Mouse (Mus musculus) gastrocnemius, adult 2 months (tissue): ENCODE results near the gene Eif3i. TPM values are rescaled to one million over a fixed set of nuclear protein-coding genes. Genes with fewer than 3 reads are reported as not detected.

Experiments
- DNase-seq: peaks from one replicate; pipeline ENCODE4 v3.0.0; 2022
- H3K27ac ChIP-seq: fragments of 200-600 bp; 2 replicates; pipeline ENCODE4 v1.8.1; 2022; ENCODE audit warnings: mild to moderate bottlenecking
- H3K4me3 ChIP-seq: fragments of 200-600 bp; 2 replicates; pipeline ENCODE4 v1.8.1; 2022; ENCODE audit warnings: mild to moderate bottlenecking, moderate library complexity
- CTCF ChIP-seq: fragments of 200-600 bp; IDR thresholded peaks from 2 replicates; pipeline ENCODE4 v1.8.1; 2022; ENCODE audit warnings: antibody characterized with exemption, mild to moderate bottlenecking, moderate library complexity
- intact Hi-C: fragments of 180-260 bp; cut with DNase I; formaldehyde crosslinking; loops from one replicate; pipeline ENCODE4 v1.15.1; 2025
- total RNA-seq, 2 experiments: library from RNA; stranded (reverse); gene quantifications; 2 replicates each; pipeline ENCODE4 v1.2.3; 2021

Eif3i gene
- total RNA-seq, 2 experiments from 2014 or later, result 134 to 137 TPM

DNA sequence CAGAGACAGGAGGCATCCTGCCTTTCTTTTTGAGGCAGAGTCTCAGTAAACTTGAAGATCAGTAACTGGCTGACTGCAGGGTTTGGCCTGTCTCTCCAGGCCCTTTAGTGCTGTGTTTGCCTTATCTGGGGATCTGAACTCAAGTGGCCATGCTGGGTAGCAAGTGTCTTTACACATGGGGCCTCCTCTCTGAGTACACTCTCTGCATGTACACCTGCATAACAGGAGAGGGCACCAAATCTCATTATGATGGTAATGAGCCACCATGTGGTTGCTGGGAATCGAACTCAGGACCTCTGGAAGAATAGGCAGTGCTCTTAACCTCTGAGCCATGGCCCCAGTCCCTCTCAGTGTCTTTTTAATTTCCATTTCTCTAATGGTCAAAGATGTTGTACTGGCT, 18.2 kb downstream of the Eif3i start:
- Histone ChIP-seq H3K27ac (no peak overlapping the region), H3K4me3 (no peak overlapping the region)
- intact Hi-C loops, result no loop called here
- no peak for TF ChIP-seq CTCF
- no peak for DNase-seq

DNA sequence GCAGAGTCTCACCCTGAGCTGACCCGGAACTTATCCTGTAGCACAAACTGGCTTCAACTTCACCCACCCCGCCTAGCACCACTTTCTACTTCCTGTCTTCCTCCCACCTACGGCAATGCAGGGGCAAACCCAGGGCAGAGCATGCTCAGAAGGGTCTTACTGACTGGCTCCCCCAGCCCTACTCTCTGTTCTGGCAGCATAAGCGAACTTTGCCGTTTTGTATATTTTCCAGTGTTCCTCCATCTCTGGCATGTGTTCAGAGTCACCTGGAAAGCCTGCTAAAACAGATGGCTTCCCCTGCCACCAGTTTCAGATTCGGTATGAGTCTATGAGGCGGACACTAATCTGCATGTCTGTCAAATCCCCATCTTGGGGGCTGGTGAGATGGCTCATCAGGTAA, 20.1 kb downstream of the Eif3i start:
- no peak overlapping the region for H3K4me3 ChIP-seq
- H3K27ac ChIP-seq, result no peak overlapping the region
- TF ChIP-seq CTCF, result no peak
- intact Hi-C loops, result no loop called here
- DNase-seq, result no peak

DNA sequence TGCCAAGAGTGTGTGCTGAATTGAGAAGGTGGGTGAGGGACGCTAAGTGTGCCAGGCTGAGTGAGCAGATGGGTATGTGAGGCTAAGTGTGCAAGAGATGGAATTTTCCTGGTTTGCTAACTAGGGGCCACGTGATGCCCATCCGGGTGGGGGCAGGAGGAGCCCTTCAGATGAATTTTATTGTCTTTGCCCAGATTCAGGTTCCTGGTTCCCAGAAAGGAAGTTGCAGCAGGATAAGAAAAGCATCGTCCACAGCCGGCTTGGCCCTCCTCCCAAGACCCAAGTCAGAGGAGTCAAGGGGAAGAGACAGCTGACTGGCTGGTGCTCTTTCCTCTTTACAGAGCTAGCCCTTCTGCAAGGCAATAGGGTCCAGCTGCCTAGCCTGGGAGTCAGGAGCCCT, 22.0 kb downstream of the Eif3i start, which contains the start of gene Fam167b:
Gene Fam167b (minus strand): TSS at position 84 of the 400 bp plus-strand sequence.
- TF ChIP-seq CTCF, result no peak
- Histone ChIP-seq H3K27ac (no peak within 1 kb of the TSS), H3K4me3 (peak within 1 kb of the TSS; percentile 36)
- intact Hi-C loops, result no loop called here
- peak; percentile 36 for DNase-seq

DNA sequence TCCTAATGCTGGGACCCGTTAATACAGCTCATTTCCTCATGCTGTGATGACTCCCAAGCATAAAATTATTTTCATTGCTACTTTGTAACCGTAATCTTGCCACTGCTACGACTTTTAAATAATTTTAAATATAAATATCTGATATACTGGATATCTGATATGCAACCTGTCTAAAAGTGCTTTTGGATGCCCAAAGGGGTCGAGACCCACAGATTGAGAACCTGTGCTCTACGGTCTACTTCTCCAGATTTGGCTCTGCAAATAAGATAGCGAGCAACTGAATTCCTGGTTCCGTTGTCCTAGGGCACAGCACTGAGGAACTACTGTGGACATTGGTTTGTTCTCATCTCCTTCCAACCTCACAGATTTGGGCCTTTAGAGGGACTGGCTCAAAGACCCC, 22.8 kb downstream of the Eif3i start:
- intact Hi-C loops, result no loop called here
- DNase-seq, result no peak
- Histone ChIP-seq H3K27ac (no peak overlapping the region), H3K4me3 (no peak overlapping the region)
- no peak for TF ChIP-seq CTCF

DNA sequence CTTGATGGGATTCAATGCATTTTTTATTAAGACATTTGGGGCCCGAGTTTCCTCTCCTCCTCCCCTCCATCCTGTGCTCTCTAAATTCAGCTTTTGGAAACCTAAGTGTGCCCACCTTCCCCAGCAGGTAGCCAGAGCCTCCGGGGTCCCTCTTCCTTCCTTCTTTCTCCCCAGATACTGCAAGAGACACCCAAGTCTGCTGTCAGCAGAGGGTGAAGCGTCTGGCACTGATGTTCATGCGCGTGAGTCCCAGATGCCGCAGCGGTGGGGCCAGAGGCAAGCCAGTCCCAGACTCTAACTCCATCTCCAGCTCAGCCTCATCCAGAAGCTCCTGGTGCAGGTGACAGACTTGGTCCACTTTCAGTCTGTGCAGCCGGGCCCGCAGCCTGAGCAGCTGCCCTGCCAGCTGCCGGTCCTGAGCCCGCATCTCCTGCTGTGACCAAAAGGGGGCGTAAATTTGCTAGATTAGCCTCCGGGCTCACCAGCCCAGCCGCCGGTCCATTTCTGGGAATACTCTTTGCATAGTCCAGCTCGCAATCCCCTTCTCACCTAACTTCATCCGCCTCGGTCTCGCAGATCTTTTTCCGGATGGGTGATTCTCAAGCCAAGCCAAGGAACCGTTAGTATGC, 23.5 kb downstream of the Eif3i start:
- no peak overlapping the region for H3K27ac ChIP-seq
- peak overlapping the region; percentile 36 for H3K4me3 ChIP-seq
- intact Hi-C loops, result no loop called here
- DNase-seq, result peak; percentile 78
- TF ChIP-seq CTCF, result peak; percentile 75

DNA sequence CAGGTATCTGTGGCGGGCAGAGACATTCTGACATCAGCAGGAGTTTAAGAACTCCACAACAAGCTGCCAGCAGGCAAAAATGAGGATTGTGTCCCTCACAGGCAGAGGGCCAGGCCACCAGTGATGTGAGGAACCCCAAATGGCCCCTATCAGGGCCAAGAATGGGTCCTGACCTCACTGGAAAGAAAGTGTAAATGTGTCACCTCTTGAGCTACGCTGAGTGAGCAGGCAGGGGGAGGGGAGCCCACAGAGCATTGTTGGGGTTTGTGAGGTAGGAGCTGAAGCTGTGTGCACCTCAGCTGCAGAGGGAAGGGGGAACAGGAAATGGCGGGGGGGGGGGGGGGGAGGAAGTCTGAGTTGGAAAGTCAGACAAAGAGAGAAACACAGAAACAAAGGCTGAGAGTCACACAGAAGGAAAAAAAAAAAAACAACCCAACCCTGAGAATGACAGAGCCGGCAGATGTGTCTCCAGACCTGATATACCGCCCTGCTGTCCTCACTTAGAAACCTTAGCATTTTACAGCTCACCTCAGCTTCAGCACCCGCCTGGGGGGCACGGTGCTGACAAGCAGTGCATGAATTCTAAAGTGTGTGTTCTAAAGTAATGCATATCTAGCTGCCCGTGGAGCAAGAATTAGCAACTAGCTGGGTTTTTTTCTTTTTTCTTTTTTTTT, 25.1 kb downstream of the Eif3i start:
- H3K4me3 ChIP-seq, result no peak overlapping the region
- no peak for TF ChIP-seq CTCF
- no peak overlapping the region for H3K27ac ChIP-seq
- intact Hi-C loops, result no loop called here
- no peak for DNase-seq

DNA sequence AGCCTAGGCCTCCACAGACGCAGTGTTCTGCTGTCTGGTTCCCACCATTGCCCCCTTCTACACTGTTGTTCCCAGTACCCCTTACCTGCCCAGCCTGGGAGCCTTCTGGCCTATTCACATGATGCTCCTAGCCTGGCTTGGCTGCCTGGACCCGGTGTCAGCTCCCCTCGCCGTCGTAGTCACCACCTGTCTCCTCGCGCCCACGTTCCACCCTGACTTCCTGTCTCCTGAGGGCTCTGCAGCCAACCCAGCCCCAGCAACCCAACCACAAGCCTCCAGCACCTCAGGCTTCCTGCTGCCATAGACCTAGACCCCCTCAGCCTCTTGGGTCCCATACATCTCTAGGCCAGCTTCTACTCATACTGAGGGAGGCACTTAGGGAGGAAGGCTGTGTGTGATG, 27.0 kb downstream of the Eif3i start, which contains the start of gene Lck:
Gene Lck (minus strand): TSS at position 212 of the 400 bp plus-strand sequence.
- TF ChIP-seq CTCF, result no peak
- intact Hi-C loops, result no loop called here
- H3K4me3 ChIP-seq, result no peak within 1 kb of the TSS
- H3K27ac ChIP-seq, result no peak within 1 kb of the TSS
- no peak for DNase-seq

DNA sequence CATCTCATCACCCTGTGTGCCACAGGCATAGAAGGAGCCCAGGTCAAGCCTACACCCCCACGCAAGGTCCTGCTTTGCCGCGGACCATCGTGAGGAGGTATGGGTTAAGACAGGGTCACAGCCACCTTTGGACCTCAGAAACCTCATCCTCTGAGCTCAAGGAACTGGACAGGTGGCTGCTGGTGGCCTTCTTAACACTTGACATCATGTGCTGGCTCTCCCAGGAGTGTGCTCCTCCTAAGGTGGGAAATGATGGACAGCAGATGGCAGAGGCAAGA, 27.4 kb downstream of the Eif3i start:
- no peak for DNase-seq
- Histone ChIP-seq H3K4me3 (no peak overlapping the region), H3K27ac (no peak overlapping the region)
- no peak for TF ChIP-seq CTCF
- intact Hi-C loops, result no loop called here

DNA sequence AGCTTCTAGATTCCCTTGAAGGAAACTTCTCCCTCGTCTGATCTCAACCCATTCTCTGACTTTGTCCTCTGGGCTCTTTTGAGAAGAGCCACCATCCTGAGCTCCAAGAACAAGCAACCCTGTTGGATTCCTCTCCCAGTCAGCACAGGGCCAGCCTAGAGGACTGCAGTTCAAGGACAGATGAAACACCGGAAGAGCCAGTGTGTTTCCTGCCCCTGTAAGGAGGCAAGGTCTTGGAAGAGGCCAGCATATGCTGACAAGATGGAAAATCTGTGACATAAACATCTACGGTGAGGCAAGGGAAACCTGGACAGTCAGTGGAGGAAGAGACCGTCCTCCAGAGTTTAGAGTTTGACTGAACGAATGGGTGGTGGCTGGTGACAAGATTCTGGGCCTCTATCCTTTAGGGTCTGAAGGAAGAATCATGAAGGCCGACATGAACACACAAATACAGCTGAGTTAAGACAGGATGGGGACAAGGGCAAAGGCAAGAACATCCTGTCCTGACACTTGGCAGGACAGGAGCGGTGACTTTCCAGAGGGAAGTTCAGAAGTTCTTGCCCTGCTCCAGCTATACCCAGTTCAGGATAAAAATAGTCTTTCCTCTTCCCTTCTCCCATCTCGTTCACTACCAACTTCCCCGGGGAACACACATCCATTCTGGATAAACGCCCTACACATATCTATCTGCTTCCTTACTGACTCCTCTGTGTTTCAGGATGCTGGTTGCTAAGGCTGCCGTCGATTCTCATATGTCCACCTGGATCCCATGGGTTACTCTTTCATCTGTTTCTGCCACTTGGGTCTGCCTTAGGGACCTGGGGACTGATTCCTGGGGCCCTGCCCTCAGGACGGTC, 28.0 kb downstream of the Eif3i start:
- Histone ChIP-seq H3K27ac (no peak overlapping the region), H3K4me3 (no peak overlapping the region)
- intact Hi-C loops, result no loop called here
- DNase-seq, result no peak
- TF ChIP-seq CTCF, result no peak

DNA sequence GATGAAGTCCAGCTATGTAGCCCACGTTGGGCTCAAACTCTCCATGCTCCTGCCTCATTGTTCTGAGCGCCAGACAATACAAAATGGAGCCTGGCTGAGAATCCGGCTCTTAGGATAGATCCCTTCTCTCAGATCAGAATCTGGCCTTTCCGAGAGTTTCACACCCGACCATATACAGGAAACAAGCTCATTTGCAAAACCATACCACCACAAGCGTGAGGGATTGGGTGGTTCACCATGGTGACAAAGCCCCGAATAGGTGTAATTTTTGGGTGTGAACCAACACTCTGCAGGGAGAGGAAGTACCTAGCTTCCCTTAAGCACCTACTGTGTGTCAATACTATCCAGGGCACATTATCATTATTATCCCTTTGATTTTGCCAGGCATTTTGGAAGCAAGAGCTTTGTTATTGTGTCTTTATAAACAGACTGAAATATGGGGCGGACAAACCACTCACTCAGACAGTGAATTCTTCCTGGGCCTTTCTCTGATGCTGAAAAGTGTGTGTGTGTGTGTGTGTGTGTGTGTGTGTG, 28.8 kb downstream of the Eif3i start:
- no peak for DNase-seq
- intact Hi-C loops, result no loop called here
- no peak overlapping the region for H3K27ac ChIP-seq
- TF ChIP-seq CTCF, result no peak
- no peak overlapping the region for H3K4me3 ChIP-seq

DNA sequence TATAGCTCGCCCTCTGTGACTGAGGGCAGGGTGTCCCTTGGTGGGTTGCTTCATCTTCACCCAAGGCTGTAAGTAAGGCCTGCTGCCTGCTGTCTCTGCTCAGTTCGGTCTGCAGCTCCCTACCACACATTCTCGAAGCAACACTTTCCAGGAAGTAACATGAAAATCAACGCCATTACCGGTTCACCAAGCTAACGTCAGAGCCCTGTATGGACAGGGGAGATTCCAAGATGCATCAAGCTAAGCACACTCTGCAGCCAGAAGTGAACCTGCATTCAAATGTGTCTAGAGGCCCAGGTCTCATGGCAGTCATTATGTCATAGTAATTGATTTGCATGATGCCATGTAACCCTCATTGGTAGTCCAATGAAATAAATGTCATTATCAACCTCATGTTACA, 30.4 kb downstream of the Eif3i start:
- intact Hi-C loops, result no loop called here
- TF ChIP-seq CTCF, result no peak
- Histone ChIP-seq H3K4me3 (no peak overlapping the region), H3K27ac (no peak overlapping the region)
- no peak for DNase-seq

DNA sequence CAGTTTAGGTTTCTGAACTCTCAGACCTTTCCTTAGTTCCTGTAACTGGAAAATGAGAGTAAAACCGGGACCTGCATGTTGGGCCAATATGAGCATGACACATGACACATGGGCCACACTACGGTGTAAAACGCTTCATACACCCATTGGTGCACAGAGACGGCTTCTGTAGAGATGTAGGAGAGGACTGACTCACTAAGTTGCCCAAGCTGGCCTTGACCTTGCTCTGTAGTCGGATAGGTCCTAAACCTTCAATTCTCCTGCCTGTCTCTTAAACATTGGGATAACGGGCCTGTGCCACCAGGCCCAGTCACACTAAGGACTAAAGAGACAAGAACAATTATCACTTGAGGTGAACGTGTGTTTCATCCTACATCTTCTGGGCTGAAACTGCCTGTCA, 32.1 kb downstream of the Eif3i start:
- Histone ChIP-seq H3K27ac (no peak overlapping the region), H3K4me3 (no peak overlapping the region)
- intact Hi-C loops, result no loop called here
- TF ChIP-seq CTCF, result no peak
- DNase-seq, result no peak

DNA sequence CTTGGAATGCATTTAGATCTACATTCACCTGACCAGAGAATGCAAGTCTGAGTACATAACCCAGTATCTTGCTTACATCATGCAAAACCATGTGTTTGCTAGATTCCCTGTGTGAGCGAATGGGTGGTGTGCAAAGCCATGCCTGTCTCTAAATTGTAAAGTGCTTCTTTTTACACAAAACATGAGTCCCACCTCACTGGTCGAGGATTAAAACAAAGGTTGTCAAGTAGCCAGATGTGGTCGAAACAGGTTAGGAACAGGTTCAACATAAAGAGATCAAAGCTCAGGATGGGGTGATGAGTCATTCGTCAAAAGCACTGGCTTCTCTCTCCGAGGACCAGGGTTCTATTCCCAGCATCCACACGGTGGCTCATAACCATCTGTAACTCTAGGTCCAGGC, 35.3 kb downstream of the Eif3i start:
- Histone ChIP-seq H3K27ac (no peak overlapping the region), H3K4me3 (no peak overlapping the region)
- no peak for TF ChIP-seq CTCF
- intact Hi-C loops, result no loop called here
- DNase-seq, result no peak
